In genomic region chr7:127025556-127026160, GRCm38 (mm10) we compare ENCODE assay signal across 8 mouse cellular contexts. TPM values are rescaled to one million over a fixed set of nuclear protein-coding genes. Genes with fewer than 3 reads are reported as not detected.
A peak's percentile ranks its signal among the peaks of the same experiment; 100 is the strongest.
DNase-seq lines count a peak whose midpoint lies in the region; ATAC-seq and TF ChIP-seq lines count a peak whose summit lies in the region.

No protein-coding gene starts in this region.

- H3K4me3 ChIP-seq in kidney, embryonic 14.5 days (ENCODE audit: low read length): peak overlapping the region; percentile 94
- peak overlapping the region; percentile 84 for H3K4me3 ChIP-seq in stomach, postnatal 0 days (ENCODE audit: low read depth, low read length)

- no peaks in the 10 kb centered on the region for H3K9me3 ChIP-seq in kidney, embryonic 14.5 days (ENCODE audit: control insufficient read depth, low read length)
- H3K9me3 ChIP-seq in stomach, postnatal 0 days (ENCODE audit: control insufficient read depth, low read length): no peaks in the 10 kb centered on the region

- H3K9ac ChIP-seq in kidney, embryonic 14.5 days (ENCODE audit: low read depth, low read length): peak overlapping the region; percentile 96
- peak overlapping the region; percentile 87 for H3K9ac ChIP-seq in stomach, postnatal 0 days (ENCODE audit: low read length)

- WGBS in kidney, embryonic 14.5 days: 1% methylated on average over 56 of the region's 65 CpGs
- WGBS in stomach, postnatal 0 days: under 1% methylated on average over 56 of the region's 65 CpGs

- H3K36me3 ChIP-seq in kidney, embryonic 14.5 days (ENCODE audit: control insufficient read depth, insufficient read depth, low read length): peaks cover 60% of the 10 kb centered on the region
- peaks cover 3% of the 10 kb centered on the region; the same call in 1 of the 2 replicates for H3K36me3 ChIP-seq in stomach, postnatal 0 days (ENCODE audit: control insufficient read depth, insufficient read depth, low read length)

- TF ChIP-seq CTCF in stomach, postnatal 0 days (IDR thresholded peaks at IDR 0.05; ENCODE audit: low read depth): no peak

- no peak for ATAC-seq in kidney, embryonic 14.5 days (ENCODE audit: low FRiP score, low TSS enrichment)
- peak; percentile 0; the same call in 1 of the 2 replicates for ATAC-seq in stomach, postnatal 0 days (ENCODE audit: low FRiP score, low TSS enrichment)
- ATAC-seq in activated CD4-positive, CD25-positive, alpha-beta regulatory T cell, adult 4 months: no peak

- H3K4me2 ChIP-seq in kidney, embryonic 14.5 days (replicated peaks; ENCODE audit: low read depth, low read length): peak overlapping the region; percentile 87
- peak overlapping the region; percentile 96 for H3K4me2 ChIP-seq in stomach, postnatal 0 days (replicated peaks; ENCODE audit: low read depth)

- DNase-seq in ovary, postnatal 10 days (ENCODE audit: low spot score): peak; percentile 54
- DNase-seq in ovary, postnatal 14 days (ENCODE audit: low spot score): no peak
- DNase-seq in adrenal gland, postnatal 10 days: peak; percentile 74
- DNase-seq in gastrocnemius, postnatal 14 days: peak; percentile 54
- DNase-seq in lung, postnatal 36 days: peak; percentile 40
- DNase-seq in stomach, postnatal 0 days (ENCODE audit: low spot score): peak; percentile 62

- intact Hi-C loops in gastrocnemius, postnatal 14 days (cut with DNase I; ENCODE audit: low total_unique reads): no loop called here

- H3K27ac ChIP-seq in kidney, embryonic 14.5 days (ENCODE audit: low read depth, low read length): peak overlapping the region; percentile 99
- peak overlapping the region; percentile 96 for H3K27ac ChIP-seq in stomach, postnatal 0 days (replicated peaks)

- no peak for TF ChIP-seq EP300 in stomach, postnatal 0 days (optimal IDR thresholded peaks at IDR 0.05)

- no peaks in the 10 kb centered on the region for H3K27me3 ChIP-seq in kidney, embryonic 14.5 days (ENCODE audit: control insufficient read depth, insufficient read depth, low read length)
- no peaks in the 10 kb centered on the region for H3K27me3 ChIP-seq in stomach, postnatal 0 days (ENCODE audit: control insufficient read depth, insufficient read depth, low read length)

- peaks cover 42% of the 10 kb centered on the region for H3K4me1 ChIP-seq in kidney, embryonic 14.5 days (ENCODE audit: control insufficient read depth, insufficient read depth, low read length)
- H3K4me1 ChIP-seq in stomach, postnatal 0 days (replicated peaks; ENCODE audit: control insufficient read depth, insufficient read depth): peaks cover 11% of the 10 kb centered on the region

RNA-seq across cellular contexts. Expression of gene Maz, which starts 1.2 kb away (rescaled TPM):
- 100 to 1,000 TPM; 135 to 159 TPM for total RNA-seq in adrenal gland, postnatal 10 days (2021)
- total RNA-seq in gastrocnemius, postnatal 14 days (2021): 10 to 100 TPM; 53.6 to 58.2 TPM
- polyA plus RNA-seq in kidney, embryonic 14.5 days (2014; fragmentation: Nextera tagmentation; extraction: Ambion mirVana): 73.1 and 77.6 TPM in 2 replicates
- 21.3 and 25.5 TPM in 2 replicates for polyA plus RNA-seq in stomach, postnatal 0 days (2015; fragmentation: Nextera tagmentation; extraction: Ambion mirVana)
- polyA plus RNA-seq in activated CD4-positive, CD25-positive, alpha-beta regulatory T cell, adult 4 months (2017; shearing (Covaris generic)): 10 to 100 TPM; 19.0 to 19.1 TPM

RNA-seq across cellular contexts. Expression of gene Prrt2, which starts 4.6 kb away (rescaled TPM):
- 1 to 10 TPM; 3.1 to 5.8 TPM for total RNA-seq in adrenal gland, postnatal 10 days (2021)
- 1 to 10 TPM; 1.6 TPM for total RNA-seq in gastrocnemius, postnatal 14 days (2021)
- polyA plus RNA-seq in kidney, embryonic 14.5 days (2014; fragmentation: Nextera tagmentation; extraction: Ambion mirVana): 4.1 and 9.6 TPM in 2 replicates
- polyA plus RNA-seq in stomach, postnatal 0 days (2015; fragmentation: Nextera tagmentation; extraction: Ambion mirVana): 1.7 and 2.9 TPM in 2 replicates
- polyA plus RNA-seq in activated CD4-positive, CD25-positive, alpha-beta regulatory T cell, adult 4 months (2017; shearing (Covaris generic)): 1 to 10 TPM in 1 of 2 experiments, not detected in 1; 2.1 TPM

RNA-seq across cellular contexts. Expression of gene Gm42742, which starts 4.8 kb away (rescaled TPM):
- total RNA-seq in adrenal gland, postnatal 10 days (2021): 10 to 100 TPM; 17.7 to 22.5 TPM
- 10 to 100 TPM; 11.1 to 11.6 TPM for total RNA-seq in gastrocnemius, postnatal 14 days (2021)
- polyA plus RNA-seq in kidney, embryonic 14.5 days (2014; fragmentation: Nextera tagmentation; extraction: Ambion mirVana): 21.8 and 65.4 TPM in 2 replicates
- polyA plus RNA-seq in stomach, postnatal 0 days (2015; fragmentation: Nextera tagmentation; extraction: Ambion mirVana): 12.0 and 27.5 TPM in 2 replicates
- 10 to 100 TPM; 26.4 to 31.8 TPM for polyA plus RNA-seq in activated CD4-positive, CD25-positive, alpha-beta regulatory T cell, adult 4 months (2017; shearing (Covaris generic))

RNA-seq across cellular contexts. Expression of gene Pagr1a, which starts 8.5 kb away (rescaled TPM):
- 10 to 100 TPM; 10.1 to 19.1 TPM for total RNA-seq in adrenal gland, postnatal 10 days (2021)
- 10 to 100 TPM in 1 of 2 experiments, 1 to 10 TPM in 1; 8.6 to 15.3 TPM for total RNA-seq in gastrocnemius, postnatal 14 days (2021)
- 41.3 and 89.2 TPM in 2 replicates for polyA plus RNA-seq in kidney, embryonic 14.5 days (2014; fragmentation: Nextera tagmentation; extraction: Ambion mirVana)
- 8.7 and 25.1 TPM in 2 replicates for polyA plus RNA-seq in stomach, postnatal 0 days (2015; fragmentation: Nextera tagmentation; extraction: Ambion mirVana)
- polyA plus RNA-seq in activated CD4-positive, CD25-positive, alpha-beta regulatory T cell, adult 4 months (2017; shearing (Covaris generic)): 10 to 100 TPM; 39.6 to 56.7 TPM

RNA-seq across cellular contexts. Expression of gene Pagr1b, which starts 9.4 kb away (rescaled TPM):
- total RNA-seq in adrenal gland, postnatal 10 days (2021): not detected
- under 1 TPM in 1 of 2 experiments, not detected in 1; 0.97 TPM for total RNA-seq in gastrocnemius, postnatal 14 days (2021)
- 0.31 and 0.38 TPM in 2 replicates for polyA plus RNA-seq in kidney, embryonic 14.5 days (2014; fragmentation: Nextera tagmentation; extraction: Ambion mirVana)
- polyA plus RNA-seq in stomach, postnatal 0 days (2015; fragmentation: Nextera tagmentation; extraction: Ambion mirVana): 0.42 TPM in 1 of 2 replicates, not detected in the other
- polyA plus RNA-seq in activated CD4-positive, CD25-positive, alpha-beta regulatory T cell, adult 4 months (2017; shearing (Covaris generic)): not detected
